Mouse (Mus musculus) lung, postnatal 0 days (tissue): Measurements from ENCODE around the gene Lonp2.

Experiments used
- CTCF ChIP-seq: IDR thresholded peaks from 2 replicates; pipeline ENCODE4 v1.5.1; 2016; ENCODE audit warnings: antibody characterized with exemption, mild to moderate bottlenecking
- EP300 ChIP-seq: IDR thresholded peaks from 2 replicates; pipeline ENCODE4 v1.6.1; 2016; ENCODE audit warnings: antibody characterized with exemption, mild to moderate bottlenecking, control low read depth

DNA sequence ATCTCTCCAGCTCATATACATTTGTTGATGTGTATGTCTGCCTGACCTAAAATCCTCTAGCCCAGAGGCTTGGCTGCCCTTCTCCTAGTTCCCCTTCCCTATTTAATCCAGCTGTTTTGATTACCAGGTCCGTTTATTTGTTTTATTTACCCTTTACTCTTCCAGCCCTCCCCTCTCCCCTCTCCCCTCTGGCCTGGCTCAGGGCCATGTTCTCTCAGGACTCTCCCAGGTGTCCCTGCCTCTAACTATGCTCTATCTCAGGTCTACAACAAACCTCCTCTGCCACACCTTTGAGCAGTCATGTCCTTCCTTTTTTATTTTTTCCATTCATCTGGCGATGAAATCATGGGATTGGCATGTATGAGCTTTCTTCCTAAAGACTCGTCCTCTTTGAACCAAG is 106.5 kb downstream of the Lonp2 start:
- TF ChIP-seq CTCF (no peak), EP300 (no peak)
